Mouse (Mus musculus) thymus, postnatal 25 days (tissue): Measurements from ENCODE around the gene Lrrc61.

Experiments
- DNase-seq: peaks from one replicate; pipeline ENCODE4 v3.0.0; 2022

The Lrrc61 gene

GRCm38 (mm10) chr6:48594043-48594738 is 39.6 kb downstream of the Lrrc61 start:
- peak; percentile 13 for DNase-seq

GRCm38 (mm10) chr6:48595278-48595677 is 40.7 kb downstream of the Lrrc61 start:
- DNase-seq: no peak

GRCm38 (mm10) chr6:48596545-48597232 is 42.1 kb downstream of the Lrrc61 start:
- no peak for DNase-seq

GRCm38 (mm10) chr6:48597233-48597625 is 42.6 kb downstream of the Lrrc61 start:
- no peak for DNase-seq

- no peak for DNase-seq
These were observed 46.0 kb downstream of the Lrrc61 start for GRCm38 (mm10) chr6:48600594-48600993.

- DNase-seq: peak; percentile 93
These were observed 46.9 kb downstream of the Lrrc61 start, which contains the start of gene Zfp775 for GRCm38 (mm10) chr6:48601271-48602079. Gene Zfp775, plus strand, starts transcription at chr6:48602063.

- DNase-seq: no peak
These were observed 47.6 kb downstream of the Lrrc61 start for GRCm38 (mm10) chr6:48602080-48602741.

- no peak for DNase-seq
These were observed 53.5 kb downstream of the Lrrc61 start for GRCm38 (mm10) chr6:48608124-48608523.

- no peak for DNase-seq
These were observed 54.9 kb downstream of the Lrrc61 start for GRCm38 (mm10) chr6:48609512-48609911.

GRCm38 (mm10) chr6:48610657-48611056 is 56.1 kb downstream of the Lrrc61 start:
- DNase-seq: no peak

- DNase-seq: no peak
These were observed 58.9 kb downstream of the Lrrc61 start for GRCm38 (mm10) chr6:48613464-48613863.

- DNase-seq: no peak
These were observed 60.2 kb downstream of the Lrrc61 start for GRCm38 (mm10) chr6:48614756-48615155.

- no peak for DNase-seq
These were observed 65.4 kb downstream of the Lrrc61 start for GRCm38 (mm10) chr6:48620031-48620430.
